In the genomic region with DNA sequence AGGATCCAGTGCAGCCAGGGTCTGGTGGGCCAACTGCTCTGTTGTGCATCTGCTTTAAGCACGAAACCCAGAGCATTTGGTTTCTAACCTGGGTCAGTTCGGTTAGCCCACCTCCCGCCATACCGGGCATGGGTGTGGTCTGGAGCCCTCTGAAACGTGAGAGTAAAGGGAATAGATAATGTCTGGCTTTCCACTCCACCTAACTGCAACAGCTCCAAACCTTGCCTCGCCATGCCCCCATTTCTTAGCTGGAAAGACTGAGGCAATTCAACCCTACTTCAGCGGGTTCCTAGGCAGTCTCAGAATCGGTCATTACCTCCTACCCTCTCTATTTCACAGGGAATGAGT, we compare ENCODE assay signal across 8 mouse cellular contexts. TPM values are rescaled to one million over a fixed set of nuclear protein-coding genes. Genes with fewer than 3 reads are reported as not detected.
DNase-seq lines count a peak whose midpoint lies in the region; ATAC-seq and TF ChIP-seq lines count a peak whose summit lies in the region.

No protein-coding gene starts in this region.

- no peaks in the 10 kb centered on the region for H3K9me3 ChIP-seq in heart, postnatal 0 days (replicated peaks; ENCODE audit: control insufficient read depth, low read length)
- H3K9me3 ChIP-seq in hindbrain, embryonic 15.5 days: no peaks in the 10 kb centered on the region
- H3K9me3 ChIP-seq in midbrain, embryonic 12.5 days: no peaks in the 10 kb centered on the region

- peaks cover 8% of the 10 kb centered on the region for H3K4me1 ChIP-seq in heart, postnatal 0 days (ENCODE audit: control insufficient read depth, insufficient read depth)
- H3K4me1 ChIP-seq in bone marrow macrophage, adult 2 months (ENCODE audit: control insufficient read depth, insufficient read depth, low read length): peaks cover 63% of the 10 kb centered on the region
- peaks cover 19% of the 10 kb centered on the region for H3K4me1 ChIP-seq in hindbrain, embryonic 15.5 days (replicated peaks)
- peaks cover 13% of the 10 kb centered on the region for H3K4me1 ChIP-seq in midbrain, embryonic 12.5 days

- no peak for ATAC-seq in heart, postnatal 0 days (ENCODE audit: insufficient read depth, low read depth)
- no peak for ATAC-seq in hindbrain, embryonic 15.5 days (ENCODE audit: low FRiP score, low read depth)
- no peak for ATAC-seq in midbrain, embryonic 12.5 days (ENCODE audit: low FRiP score, low read depth)

- H3K4me2 ChIP-seq in heart, postnatal 0 days (ENCODE audit: low read depth, low read length): peak overlapping the region; percentile 88
- peak overlapping the region; percentile 78 for H3K4me2 ChIP-seq in hindbrain, embryonic 15.5 days
- H3K4me2 ChIP-seq in midbrain, embryonic 12.5 days (replicated peaks): peak overlapping the region; percentile 74

- H3K9ac ChIP-seq in heart, postnatal 0 days (replicated peaks; ENCODE audit: low read depth, low read length): peak overlapping the region; percentile 72
- peak overlapping the region; percentile 85 for H3K9ac ChIP-seq in hindbrain, embryonic 15.5 days
- H3K9ac ChIP-seq in midbrain, embryonic 12.5 days (replicated peaks): peak overlapping the region; percentile 74

- no peak overlapping the region for H3K27ac ChIP-seq in heart, postnatal 0 days (ENCODE audit: low read depth)
- peak overlapping the region; percentile 87 for H3K27ac ChIP-seq in bone marrow macrophage, adult 2 months (ENCODE audit: insufficient read depth, low read depth, low read length)
- H3K27ac ChIP-seq in hindbrain, embryonic 15.5 days (replicated peaks): peak overlapping the region; percentile 75
- H3K27ac ChIP-seq in midbrain, embryonic 12.5 days (replicated peaks): 0 out of 2 replicates have a peak overlapping the region, but pooled peaks have one; percentile 7

- H3K27me3 ChIP-seq in heart, postnatal 0 days (ENCODE audit: control insufficient read depth, insufficient read depth, low read length): no peaks in the 10 kb centered on the region
- no peaks in the 10 kb centered on the region for H3K27me3 ChIP-seq in hindbrain, embryonic 15.5 days
- H3K27me3 ChIP-seq in midbrain, embryonic 12.5 days: no peaks in the 10 kb centered on the region

- intact Hi-C loops in heart, postnatal 36 days (cut with DNase I): loop anchor here (5.0 kb wide), 1 partner anchor 257 kb away; no protein-coding TSS in a partner anchor

- peaks cover 3% of the 10 kb centered on the region; the same call in 1 of the 2 replicates for H3K36me3 ChIP-seq in heart, postnatal 0 days (replicated peaks; ENCODE audit: control insufficient read depth, insufficient read depth, low read length)
- H3K36me3 ChIP-seq in hindbrain, embryonic 15.5 days: peaks cover 6% of the 10 kb centered on the region
- 0 out of 2 replicates have a peak, but pooled peaks cover 6% of the 10 kb centered on the region for H3K36me3 ChIP-seq in midbrain, embryonic 12.5 days

- WGBS in heart, postnatal 0 days: 23% methylated on average over 8 of the region's 8 CpGs
- WGBS in hindbrain, embryonic 15.5 days: 20% methylated on average over 8 of the region's 8 CpGs
- WGBS in midbrain, embryonic 12.5 days: 21% methylated on average over 8 of the region's 8 CpGs

- H3K4me3 ChIP-seq in heart, postnatal 0 days (ENCODE audit: low read depth, low read length): peak overlapping the region; percentile 84
- peak overlapping the region; percentile 77 for H3K4me3 ChIP-seq in bone marrow macrophage, adult 2 months (ENCODE audit: insufficient read depth, low read length)
- peak overlapping the region; percentile 90 for H3K4me3 ChIP-seq in hindbrain, embryonic 15.5 days
- H3K4me3 ChIP-seq in midbrain, embryonic 12.5 days: peak overlapping the region; percentile 59

- DNase-seq in heart, postnatal 0 days (ENCODE audit: low spot score): no peak
- DNase-seq in heart, postnatal 36 days: no peak
- no peak for DNase-seq in gastrocnemius, adult 18-20 months (ENCODE audit: low spot score)
- DNase-seq in left cerebral cortex, adult 9 months (ENCODE audit: low spot score in 2 of 2): no peak
- no peak for DNase-seq in kidney, adult 11 months

- TF ChIP-seq CTCF in heart, postnatal 0 days (IDR thresholded peaks at IDR 0.05; ENCODE audit: low read depth): no peak
- no peak for TF ChIP-seq CTCF in bone marrow macrophage, adult 2 months (IDR thresholded peaks at IDR 0.05; ENCODE audit: low read depth, low read length)

- no peak for TF ChIP-seq POLR2A in bone marrow macrophage, adult 2 months (IDR thresholded peaks at IDR 0.05; ENCODE audit: borderline replicate concordance, low read depth, low read length)

- no peak for TF ChIP-seq EP300 in heart, postnatal 0 days (IDR thresholded peaks at IDR 0.05; ENCODE audit: low read depth)

RNA-seq across cellular contexts. Expression of a gene that starts 0.4 kb away (rescaled TPM):
- 4.5 and 4.7 TPM in 2 replicates for total RNA-seq in heart, postnatal 0 days (2014; rRNA removed; ENCODE audit: low replicate concordance)
- 5.0 and 5.4 TPM in 2 replicates for polyA plus RNA-seq in heart, postnatal 0 days (2015; fragmentation: Nextera tagmentation; extraction: Ambion mirVana)
- 1 to 10 TPM; 9.3 to 9.9 TPM for total RNA-seq in heart, postnatal 36 days (2021)
- 144 and 153 TPM in 2 replicates for polyA plus RNA-seq in bone marrow macrophage, adult 2 months (2012; ENCODE audit: insufficient read depth, insufficient read length, missing spikeins)
- polyA plus RNA-seq in hindbrain, embryonic 15.5 days (2015; fragmentation: Nextera tagmentation; extraction: Ambion mirVana): 23.8 and 24.0 TPM in 2 replicates
- polyA plus RNA-seq in midbrain, embryonic 12.5 days (2016; fragmentation: Nextera tagmentation; extraction: Ambion mirVana): 14.2 and 16.7 TPM in 2 replicates
- total RNA-seq in gastrocnemius, adult 18-20 months (2021): 1 to 10 TPM; 3.4 to 5.7 TPM

RNA-seq across cellular contexts. Expression of a gene that starts 13.9 kb away (rescaled TPM):
- 9.8 and 10.6 TPM in 2 replicates for total RNA-seq in heart, postnatal 0 days (2014; rRNA removed; ENCODE audit: low replicate concordance)
- 0.27 and 0.31 TPM in 2 replicates for polyA plus RNA-seq in heart, postnatal 0 days (2015; fragmentation: Nextera tagmentation; extraction: Ambion mirVana)
- under 1 TPM; 0.31 to 0.46 TPM for total RNA-seq in heart, postnatal 36 days (2021)
- polyA plus RNA-seq in bone marrow macrophage, adult 2 months (2012; ENCODE audit: insufficient read depth, insufficient read length, missing spikeins): not detected in 2 replicates
- polyA plus RNA-seq in hindbrain, embryonic 15.5 days (2015; fragmentation: Nextera tagmentation; extraction: Ambion mirVana): 0.17 and 0.21 TPM in 2 replicates
- polyA plus RNA-seq in midbrain, embryonic 12.5 days (2016; fragmentation: Nextera tagmentation; extraction: Ambion mirVana): 0.87 and 1.3 TPM in 2 replicates
- not detected for total RNA-seq in gastrocnemius, adult 18-20 months (2021)

RNA-seq across cellular contexts. Expression of a gene that starts 18.0 kb away (rescaled TPM):
- total RNA-seq in heart, postnatal 0 days (2014; rRNA removed; ENCODE audit: low replicate concordance): 15.6 and 18.6 TPM in 2 replicates
- 15.4 and 18.2 TPM in 2 replicates for polyA plus RNA-seq in heart, postnatal 0 days (2015; fragmentation: Nextera tagmentation; extraction: Ambion mirVana)
- total RNA-seq in heart, postnatal 36 days (2021): 10 to 100 TPM; 11.4 to 12.3 TPM
- polyA plus RNA-seq in bone marrow macrophage, adult 2 months (2012; ENCODE audit: insufficient read depth, insufficient read length, missing spikeins): 8.3 and 9.4 TPM in 2 replicates
- 57.7 and 61.0 TPM in 2 replicates for polyA plus RNA-seq in hindbrain, embryonic 15.5 days (2015; fragmentation: Nextera tagmentation; extraction: Ambion mirVana)
- polyA plus RNA-seq in midbrain, embryonic 12.5 days (2016; fragmentation: Nextera tagmentation; extraction: Ambion mirVana): 63.2 and 63.8 TPM in 2 replicates
- total RNA-seq in gastrocnemius, adult 18-20 months (2021): 10 to 100 TPM; 10.2 to 13.4 TPM
